Mouse (Mus musculus) erythroblast, embryonic 14.5 days (primary cell): ENCODE measurements around the gene Adamtsl1.

ENCODE experiments used
- GATA1 ChIP-seq: IDR thresholded peaks from 2 replicates; pipeline ENCODE4 v1.6.1; 2012; ENCODE audit warnings: low read length, inconsistent platforms, mixed read lengths
- TAL1 ChIP-seq: IDR thresholded peaks from 3 replicates; pipeline ENCODE4 v1.6.1; 2012; ENCODE audit warnings: low read length, inconsistent platforms, mixed read lengths

- TF ChIP-seq GATA1 = no peak
- TF ChIP-seq TAL1 = no peak
Observed at GRCm38 (mm10) chr4:85790226-85790625, 276.3 kb downstream of the Adamtsl1 start.
